Mouse (Mus musculus) lung, embryonic 14.5 days (tissue): Measurements from ENCODE around the gene Olfr315. TPM values are rescaled to one million over a fixed set of nuclear protein-coding genes. Genes with fewer than 3 reads are reported as not detected.
"Not testable (repeated sequence)": the region's sequence is repeated elsewhere in the genome, so short reads cannot be mapped to it uniquely, and the experiment has no call there.

Source experiments
- ATAC-seq: fragments of 200-750 bp; cut with Nextera tagmentation; 2 replicates; pipeline ENCODE4 v1.8.0; 2017; ENCODE audit warnings: mild to moderate bottlenecking, moderate TSS enrichment, moderate library complexity; ENCODE audit not compliant: insufficient read depth
- DNase-seq: peaks from one replicate; pipeline ENCODE4 v3.0.0-alpha.2; 2015
- H3K27ac ChIP-seq: fragments of 300-500 bp; sonication (generic); 2 replicates; pipeline ENCODE4 v1.5.1; 2014; ENCODE audit warnings: low read depth, mild to moderate bottlenecking, moderate library complexity
- H3K27me3 ChIP-seq: fragments of 300-500 bp; sonication (generic); 2 replicates; pipeline ENCODE4 v1.6.1; 2014; ENCODE audit warnings: low read length, control low read depth; ENCODE audit not compliant: insufficient read depth
- H3K36me3 ChIP-seq: fragments of 300-500 bp; sonication (generic); 2 replicates; pipeline ENCODE4 v1.6.1; 2014; ENCODE audit warnings: control low read depth; ENCODE audit not compliant: insufficient read depth
- H3K4me1 ChIP-seq: fragments of 300-500 bp; sonication (generic); 2 replicates; pipeline ENCODE4 v1.6.1; 2014; ENCODE audit warnings: antibody characterized with exemption, control low read depth; ENCODE audit not compliant: insufficient read depth
- H3K4me2 ChIP-seq: fragments of 300-500 bp; sonication (generic); 2 replicates; pipeline ENCODE4 v1.6.1; 2014; ENCODE audit warnings: mild to moderate bottlenecking
- H3K4me3 ChIP-seq: fragments of 300-500 bp; sonication (generic); 2 replicates; pipeline ENCODE4 v1.5.1; 2014; ENCODE audit warnings: low read depth, low read length
- H3K9ac ChIP-seq: fragments of 300-500 bp; sonication (generic); 2 replicates; pipeline ENCODE4 v1.6.1; 2014
- H3K9me3 ChIP-seq: fragments of 300-500 bp; sonication (generic); 2 replicates; pipeline ENCODE4 v1.6.1; 2016; ENCODE audit warnings: low read depth, low read length, control low read depth
- CTCF ChIP-seq: IDR thresholded peaks from 2 replicates; pipeline ENCODE4 v1.5.1; 2016; ENCODE audit warnings: antibody characterized with exemption, low read depth
- WGBS: fragments of 180-500 bp; shearing (Covaris S2); extraction: QIAGEN DNeasy Blood & Tissue Kit; methylation state at CpG from one replicate; pipeline ENCODE4 v1.1.7; 2014; 5-methylcytosine and 5-hydroxymethylcytosine counted together
- polyA plus RNA-seq: library from polyadenylated mRNA; unstranded; fragments of >200 nt; fragmentation: Nextera tagmentation; extraction: Ambion mirVana; gene quantifications from 2 replicates; pipeline ENCODE4 v1.2.1, GENCODE M21; 2014

Olfr315 gene
- polyA plus RNA-seq, 1 experiment from 2014 or later, result not detected

- DNase-seq (no peak), ATAC-seq (no peak)
- Histone ChIP-seq H3K27me3 (no peaks in the 10 kb centered on the region), H3K4me2 (no peak overlapping the region), H3K4me3 (no peak overlapping the region), H3K4me1 (no peaks in the 10 kb centered on the region), H3K9me3 (no peaks in the 10 kb centered on the region), H3K9ac (no peak overlapping the region), H3K27ac (no peak overlapping the region), H3K36me3 (no peaks in the 10 kb centered on the region)
- TF ChIP-seq CTCF, result no peak
- WGBS, result 77% methylated on average over 1 of the region's 1 CpGs
These were observed 42.7 kb downstream of the Olfr315 start for GRCm38 (mm10) chr11:58815676-58816075.

- not testable (repeated sequence) for ATAC-seq, H3K27ac ChIP-seq
These were observed 55.9 kb downstream of the Olfr315 start, which contains the start of gene Olfr312 for GRCm38 (mm10) chr11:58828937-58829336. Gene Olfr312 (plus strand): TSS chr11:58829237.

GRCm38 (mm10) chr11:58829764-58830163 lies 56.8 kb downstream of the Olfr315 start:
- H3K4me1 ChIP-seq, result no peaks in the 10 kb centered on the region
- no peak overlapping the region for H3K4me3 ChIP-seq
- no peak for ATAC-seq
- no peak for DNase-seq
- 69% methylated on average over 3 of the region's 3 CpGs for WGBS
- H3K27ac ChIP-seq, result no peak overlapping the region
- no peaks in the 10 kb centered on the region for H3K9me3 ChIP-seq
- no peak overlapping the region for H3K4me2 ChIP-seq
- TF ChIP-seq CTCF, result no peak
- no peaks in the 10 kb centered on the region for H3K36me3 ChIP-seq
- no peak overlapping the region for H3K9ac ChIP-seq
- H3K27me3 ChIP-seq, result no peaks in the 10 kb centered on the region

More at GRCm38 (mm10) chr11:58828937-58829336, 55.9 kb downstream of the Olfr315 start, which contains the start of gene Olfr312:
- not testable (repeated sequence) for DNase-seq, H3K4me3 ChIP-seq, H3K9ac ChIP-seq, H3K4me2 ChIP-seq, H3K4me1 ChIP-seq, H3K9me3 ChIP-seq, H3K27me3 ChIP-seq, H3K36me3 ChIP-seq

Other genes starting within 250 kb of the Olfr315 start
- not detected in 2 replicates for gene Olfr330, start 238.4 kb upstream of the Olfr315 start, polyA plus RNA-seq
- not detected in 2 replicates for gene Olfr329-ps, start 226.8 kb upstream of the Olfr315 start, polyA plus RNA-seq
- gene Olfr328, start 217.6 kb upstream of the Olfr315 start, polyA plus RNA-seq, result 0.07 and 0.08 TPM in 2 replicates
- gene Olfr224, start 202.6 kb upstream of the Olfr315 start, polyA plus RNA-seq, result not detected in 2 replicates
- gene Olfr325, start 195.5 kb upstream of the Olfr315 start, polyA plus RNA-seq, result not detected in 2 replicates
- not detected in 2 replicates for gene Olfr324, start 178.1 kb upstream of the Olfr315 start, polyA plus RNA-seq
- gene 2210407C18Rik, start 157.1 kb upstream of the Olfr315 start, polyA plus RNA-seq, result not detected in 2 replicates
- not detected in 2 replicates for gene Olfr323, start 142.7 kb upstream of the Olfr315 start, polyA plus RNA-seq
- gene Trim58, start 132.7 kb upstream of the Olfr315 start, polyA plus RNA-seq, result 0.11 TPM in 1 of 2 replicates, not detected in the other
- not detected in 2 replicates for gene Olfr322, start 114.4 kb upstream of the Olfr315 start, polyA plus RNA-seq
- gene Olfr320, start 92.1 kb upstream of the Olfr315 start, polyA plus RNA-seq, result not detected in 2 replicates
- gene Olfr319, start 74.0 kb upstream of the Olfr315 start, polyA plus RNA-seq, result not detected in 2 replicates
- gene Olfr318, start 49.2 kb upstream of the Olfr315 start, polyA plus RNA-seq, result not detected in 2 replicates
- not detected in 2 replicates for gene Olfr317, start 34.0 kb upstream of the Olfr315 start, polyA plus RNA-seq
- gene Olfr316, start 20.5 kb upstream of the Olfr315 start, polyA plus RNA-seq, result not detected in 2 replicates
- 0.11 TPM in 1 of 2 replicates, not detected in the other for gene Olfr314, start 9.8 kb downstream of the Olfr315 start, polyA plus RNA-seq
- not detected in 2 replicates for gene Fam183b, start 28.8 kb downstream of the Olfr315 start, polyA plus RNA-seq
- not detected in 2 replicates for gene Olfr313, start 41.8 kb downstream of the Olfr315 start, polyA plus RNA-seq
- not detected in 2 replicates for gene Olfr312, start 56.0 kb downstream of the Olfr315 start, polyA plus RNA-seq
- gene Olfr311, start 66.1 kb downstream of the Olfr315 start, polyA plus RNA-seq, result not detected in 2 replicates
- gene Gm12258, start 74.0 kb downstream of the Olfr315 start, polyA plus RNA-seq, result 7.2 and 9.3 TPM in 2 replicates
- gene 2810021J22Rik, start 94.0 kb downstream of the Olfr315 start, polyA plus RNA-seq, result 5.8 and 9.2 TPM in 2 replicates
- gene Zfp39, start 131.0 kb downstream of the Olfr315 start, polyA plus RNA-seq, result 7.8 and 7.9 TPM in 2 replicates
- gene Btnl10, start 144.7 kb downstream of the Olfr315 start, polyA plus RNA-seq, result not detected in 2 replicates
- 273 and 293 TPM in 2 replicates for gene Rnf187, start 165.7 kb downstream of the Olfr315 start, polyA plus RNA-seq
- 9.0 and 9.5 TPM in 2 replicates for gene Hist3h2ba, start 175.7 kb downstream of the Olfr315 start, polyA plus RNA-seq
- 18.1 and 18.5 TPM in 2 replicates for gene Hist3h2a, start 181.5 kb downstream of the Olfr315 start, polyA plus RNA-seq
- 0.14 and 0.22 TPM in 2 replicates for gene Trim17, start 181.5 kb downstream of the Olfr315 start, polyA plus RNA-seq
- 17.2 and 18.2 TPM in 2 replicates for gene Trim11, start 204.9 kb downstream of the Olfr315 start, polyA plus RNA-seq